Mouse (Mus musculus): ENCODE data around the gene Opcml.

Opcml gene

DNA sequence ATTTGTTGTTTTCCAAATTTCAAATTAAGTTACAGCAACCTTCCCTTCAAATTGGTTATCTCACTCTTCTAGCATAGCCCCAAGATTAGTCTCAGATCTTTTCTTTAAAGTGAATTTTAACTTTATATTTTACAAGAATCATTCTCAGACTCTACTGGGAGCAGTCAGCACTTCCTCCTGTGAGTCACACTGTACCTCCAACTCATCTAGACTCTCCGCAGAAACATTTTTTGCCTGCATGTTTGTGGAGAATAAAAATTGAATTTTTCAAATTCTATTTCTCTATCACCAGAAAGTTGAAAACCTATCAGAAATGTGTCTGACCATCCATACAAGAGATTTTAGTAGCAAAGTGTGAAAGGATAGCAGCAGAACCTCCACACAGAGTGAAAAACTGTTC is 370.4 kb downstream of the Opcml start:
- no peak for DNase-seq (ENCODE audit: low spot score)

DNA sequence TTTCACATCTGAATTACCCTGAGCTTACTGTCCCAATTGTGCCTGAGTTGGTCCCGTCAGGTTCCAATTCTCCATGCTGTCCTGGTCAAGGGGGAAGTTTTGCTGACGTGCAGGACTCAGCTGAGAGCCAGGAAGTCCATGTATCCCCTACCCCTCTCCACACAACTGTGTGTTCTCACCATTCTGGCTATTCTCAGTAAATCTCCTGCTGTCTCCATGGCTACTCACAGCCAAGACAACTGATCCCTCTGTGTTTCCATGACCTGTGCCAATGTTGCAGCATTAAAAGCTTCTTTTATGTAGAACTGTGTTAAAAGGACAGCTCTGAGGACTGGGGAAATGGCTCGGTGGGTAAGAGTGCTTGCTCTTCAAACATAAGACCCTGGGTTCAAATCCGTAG is 373.4 kb downstream of the Opcml start:
- DNase-seq (ENCODE audit: low spot score), result no peak

DNA sequence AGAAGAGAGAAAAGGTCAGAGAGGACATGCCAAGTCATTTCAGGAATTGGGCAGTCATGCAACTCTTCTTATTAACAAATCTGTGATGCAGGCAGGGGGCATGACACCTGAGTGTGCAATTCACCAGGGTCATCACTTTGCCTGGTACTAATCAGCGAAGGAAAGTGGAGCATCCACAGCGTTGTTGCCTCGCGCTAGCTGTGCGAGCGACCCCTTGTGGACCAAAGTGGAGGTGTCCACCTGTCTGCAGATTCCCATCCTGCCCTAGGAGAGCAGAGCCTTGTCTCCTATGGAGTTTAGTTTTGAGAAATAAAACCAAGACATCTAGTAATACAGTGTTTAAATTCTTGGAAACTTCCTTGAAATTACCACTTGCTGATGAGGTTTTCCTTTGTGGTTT is 381.3 kb downstream of the Opcml start:
- peak; percentile 30 for DNase-seq (ENCODE audit: low spot score)

DNA sequence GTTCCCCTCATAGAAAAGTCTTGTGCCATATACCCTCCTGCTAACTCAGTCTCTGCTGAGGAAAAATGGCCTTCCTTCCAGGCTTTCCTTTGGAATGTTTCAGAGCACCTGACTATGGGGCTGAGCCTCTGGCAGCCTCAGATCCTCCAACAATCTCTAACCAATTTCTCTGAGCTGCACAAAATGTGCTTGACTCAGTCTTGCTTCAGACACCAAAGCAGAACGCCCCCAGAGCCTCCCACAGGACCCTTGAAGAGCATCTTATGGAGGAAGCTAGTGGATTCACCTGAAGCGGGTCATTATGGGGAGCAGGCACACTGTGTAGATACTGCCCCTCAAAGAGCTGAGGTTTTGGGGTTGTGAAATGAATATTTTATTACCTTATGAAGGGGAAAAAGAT is 386.5 kb downstream of the Opcml start:
- DNase-seq (ENCODE audit: low spot score), result peak; percentile 14

DNA sequence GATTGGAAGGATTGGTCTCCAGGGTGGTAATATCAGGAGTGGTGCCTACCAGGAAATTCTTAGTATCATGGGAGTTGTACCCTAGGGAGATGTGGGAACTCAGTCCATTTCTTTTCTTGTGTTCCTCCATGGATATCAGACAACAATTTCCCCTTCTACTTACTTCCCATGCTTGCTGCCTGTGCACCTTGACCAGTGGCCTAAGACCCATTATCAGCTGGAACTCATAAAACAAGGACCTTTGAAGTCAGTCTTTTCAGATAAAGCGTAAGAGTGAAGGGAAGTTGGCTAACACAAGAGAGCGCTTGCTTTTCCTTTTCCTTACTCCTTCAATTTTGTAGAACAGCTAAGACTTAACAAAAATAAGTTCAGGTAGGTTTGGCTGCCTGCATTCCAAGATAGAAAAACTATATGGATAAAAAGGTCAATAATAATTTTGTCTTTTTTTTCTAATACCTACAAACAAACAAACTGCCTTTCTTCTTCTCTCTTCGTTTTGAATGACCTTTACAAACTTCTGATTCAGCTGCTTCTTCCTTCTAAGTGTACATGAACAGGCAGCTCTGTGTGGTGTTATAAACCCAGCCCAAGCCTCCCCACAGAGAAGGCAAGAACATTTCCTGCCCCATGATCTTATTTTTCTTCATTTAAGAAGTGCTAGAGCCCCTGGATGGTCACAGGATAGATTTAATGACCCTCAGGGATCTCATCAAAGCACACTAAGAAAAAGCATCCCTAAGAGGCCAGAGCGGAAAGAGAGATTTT is 387.7 kb downstream of the Opcml start:
- no peak for DNase-seq (ENCODE audit: low spot score)

DNA sequence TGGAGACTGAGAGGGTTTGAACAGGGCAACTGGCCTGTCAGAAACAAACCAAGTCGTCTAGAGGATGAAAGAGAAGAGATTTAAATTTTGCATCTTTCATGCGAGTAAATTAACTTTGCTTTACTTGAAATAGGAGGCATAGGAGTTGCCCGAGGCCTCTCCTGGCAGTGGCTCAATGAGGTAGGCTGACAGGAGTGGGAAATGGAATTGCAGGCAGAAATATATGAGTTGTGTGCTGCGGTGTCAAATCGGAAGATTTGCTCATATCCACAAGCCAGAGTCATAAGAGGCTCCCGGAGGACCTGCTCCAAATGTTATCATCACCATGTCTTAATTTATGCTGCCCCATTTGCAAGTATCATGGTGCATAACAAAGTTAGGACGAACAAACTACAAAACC is 391.3 kb downstream of the Opcml start:
- DNase-seq (ENCODE audit: low spot score), result no peak

DNA sequence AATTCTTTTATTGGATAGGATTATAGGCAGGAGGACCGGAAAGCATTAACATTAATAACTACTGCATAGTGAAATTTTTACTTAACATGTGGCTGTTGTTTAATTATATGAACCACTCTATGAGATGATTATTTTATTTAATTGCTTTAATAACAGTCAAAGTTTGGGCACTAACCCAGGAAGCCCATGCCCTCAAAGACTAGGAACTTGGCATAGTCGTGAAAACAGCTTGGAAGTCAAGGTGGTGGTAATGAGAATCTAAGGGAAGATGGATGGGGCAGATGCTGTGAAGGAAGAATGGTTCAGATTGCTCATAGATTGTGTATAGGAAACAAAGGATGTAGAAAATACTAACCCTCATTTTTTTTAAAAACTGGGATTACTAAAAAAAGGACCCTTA is 399.7 kb downstream of the Opcml start:
- no peak for DNase-seq (ENCODE audit: low spot score)

DNA sequence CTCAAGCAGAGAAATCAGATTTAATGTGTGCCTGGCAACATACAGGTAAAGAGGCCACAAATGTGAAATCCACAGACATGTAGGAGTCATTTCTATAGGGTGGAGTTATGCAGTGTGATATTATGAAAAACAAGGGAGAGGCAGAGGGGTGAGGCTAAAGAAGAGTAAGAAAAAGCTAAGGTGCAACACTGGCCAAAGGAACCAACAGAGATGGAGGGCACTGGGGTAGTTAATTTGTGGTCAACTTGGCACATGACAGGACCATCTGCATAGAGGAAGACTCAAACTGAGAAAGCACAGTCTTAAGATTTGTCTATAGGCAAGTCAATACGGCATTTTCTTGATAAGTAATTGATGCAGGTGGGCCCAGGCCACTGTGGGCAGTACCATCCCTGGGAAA is 400.2 kb downstream of the Opcml start:
- DNase-seq (ENCODE audit: low spot score), result no peak

DNA sequence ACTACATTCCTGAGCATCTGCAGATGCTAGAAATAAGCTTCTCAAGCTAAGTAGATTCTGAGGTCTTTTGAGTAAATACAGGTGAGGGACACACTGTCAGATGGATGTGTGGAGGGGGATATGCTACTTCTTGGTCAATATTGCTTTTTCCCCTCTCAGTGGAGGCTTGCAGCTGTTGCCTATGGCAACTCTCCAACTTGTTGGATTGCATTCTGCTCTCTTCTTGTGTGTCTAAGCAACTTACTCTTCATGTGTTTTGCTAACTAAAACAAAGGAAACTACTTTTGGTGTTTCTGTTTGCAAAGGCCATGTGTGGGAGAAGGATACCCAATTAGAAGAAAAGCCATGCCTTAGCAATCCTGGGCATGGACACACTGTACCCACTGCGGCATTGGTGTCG is 406.0 kb downstream of the Opcml start:
- DNase-seq (ENCODE audit: low spot score), result no peak

DNA sequence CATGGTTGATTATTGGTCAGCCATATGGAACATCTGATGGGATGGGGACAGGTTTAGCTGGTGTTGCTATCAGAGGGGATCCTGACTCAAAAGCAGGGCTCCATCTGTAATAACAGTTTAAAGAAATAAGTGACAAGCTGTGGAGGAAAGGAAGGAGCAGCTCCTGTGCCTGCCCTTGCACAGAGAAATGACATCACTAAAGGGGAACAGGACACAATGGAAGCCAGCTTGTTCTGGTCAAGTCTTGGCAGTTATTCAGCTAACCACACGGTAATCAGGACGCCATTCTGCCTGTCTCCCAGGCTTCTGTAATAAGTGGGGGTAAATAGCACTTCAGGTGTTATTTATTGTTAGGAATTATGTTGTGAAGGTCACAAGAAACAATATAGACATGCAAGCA is 406.5 kb downstream of the Opcml start:
- no peak for DNase-seq (ENCODE audit: low spot score)

DNA sequence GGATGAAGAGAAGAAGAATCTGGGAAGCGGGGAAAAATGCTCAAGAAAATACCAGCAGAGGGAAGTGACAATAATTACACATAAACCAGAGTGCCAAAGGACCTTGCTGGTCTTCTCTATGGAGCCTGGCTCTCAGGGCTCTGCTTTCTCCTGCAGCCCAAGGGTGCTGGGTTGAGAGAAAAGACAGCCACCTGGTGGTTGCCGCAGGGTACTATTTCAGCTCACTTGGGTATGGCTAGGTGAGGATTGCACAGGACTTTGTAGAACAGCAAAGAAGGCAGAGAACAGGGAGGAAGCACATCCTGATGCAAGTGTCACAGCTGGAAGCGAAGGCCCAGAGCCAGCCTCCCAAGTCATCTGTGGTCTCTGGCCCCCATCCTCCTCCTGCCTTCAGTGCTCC is 407.1 kb downstream of the Opcml start:
- DNase-seq (ENCODE audit: low spot score), result peak; percentile 56

DNA sequence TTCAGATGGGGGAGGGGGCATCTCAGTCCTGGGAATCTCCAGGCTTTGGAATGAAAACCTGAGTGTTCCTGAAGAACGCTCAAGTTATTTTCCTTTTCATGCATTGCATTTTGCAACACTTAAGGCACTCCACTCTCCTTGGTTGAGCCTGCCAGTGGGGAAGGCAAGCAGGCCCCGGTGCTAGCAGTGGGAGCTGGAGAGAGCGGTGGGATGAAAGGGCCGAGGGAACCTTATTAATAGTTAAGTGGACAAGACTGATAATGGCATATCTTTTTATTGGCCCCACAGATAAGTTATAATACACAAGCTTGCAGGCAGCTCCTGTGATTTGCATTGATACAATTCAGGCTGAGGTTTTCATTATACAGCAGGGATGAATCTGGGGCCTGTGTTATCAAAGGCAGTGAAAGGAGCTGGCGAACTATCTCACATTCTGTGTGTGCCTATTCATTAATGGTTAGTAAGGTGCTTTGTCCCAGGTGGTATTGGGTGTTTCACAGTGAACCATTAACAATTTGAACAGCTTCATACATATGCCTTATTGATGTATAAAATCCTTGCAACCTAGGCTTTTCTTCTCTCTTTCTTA is 407.6 kb downstream of the Opcml start:
- DNase-seq (ENCODE audit: low spot score), result no peak

DNA sequence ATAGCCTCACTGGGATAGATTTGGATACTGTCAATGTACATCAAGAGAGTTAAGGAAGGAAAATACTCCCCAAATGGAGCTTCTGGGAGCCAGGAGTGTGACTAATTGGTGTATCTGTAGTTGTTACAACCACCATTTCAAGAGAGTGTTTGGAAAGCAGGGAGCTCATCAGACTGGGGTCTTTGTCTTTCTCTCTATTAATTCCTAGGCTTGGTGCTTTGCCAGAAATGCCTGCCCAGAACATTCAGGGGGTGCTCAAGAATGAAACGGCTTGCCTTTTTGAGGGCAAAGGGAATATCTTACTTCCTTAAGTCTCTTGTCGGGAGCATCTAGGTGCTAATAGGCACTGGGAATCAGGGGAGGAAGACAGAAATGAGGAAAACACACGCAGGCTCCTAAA is 416.9 kb downstream of the Opcml start:
- no peak for DNase-seq (ENCODE audit: low spot score)

DNA sequence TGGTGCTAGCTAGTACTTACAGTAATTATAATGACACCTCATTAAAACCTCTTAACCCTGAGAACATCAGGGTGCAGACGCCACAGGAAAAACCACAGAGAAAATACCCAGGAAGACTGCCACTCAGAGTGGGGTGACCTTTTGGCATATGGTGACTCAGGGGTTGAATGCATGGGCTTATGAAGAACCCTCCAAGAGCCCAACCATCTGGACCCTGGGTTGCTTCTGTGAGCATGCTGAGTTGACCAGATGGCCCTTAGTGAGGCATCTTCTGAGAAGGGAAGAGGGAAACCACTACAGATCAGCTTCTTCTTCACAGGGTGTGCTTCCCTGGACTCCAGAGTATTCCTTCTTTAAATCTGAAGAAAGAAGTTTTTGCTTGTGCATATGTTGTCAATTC is 418.1 kb downstream of the Opcml start:
- DNase-seq (ENCODE audit: low spot score), result no peak

DNA sequence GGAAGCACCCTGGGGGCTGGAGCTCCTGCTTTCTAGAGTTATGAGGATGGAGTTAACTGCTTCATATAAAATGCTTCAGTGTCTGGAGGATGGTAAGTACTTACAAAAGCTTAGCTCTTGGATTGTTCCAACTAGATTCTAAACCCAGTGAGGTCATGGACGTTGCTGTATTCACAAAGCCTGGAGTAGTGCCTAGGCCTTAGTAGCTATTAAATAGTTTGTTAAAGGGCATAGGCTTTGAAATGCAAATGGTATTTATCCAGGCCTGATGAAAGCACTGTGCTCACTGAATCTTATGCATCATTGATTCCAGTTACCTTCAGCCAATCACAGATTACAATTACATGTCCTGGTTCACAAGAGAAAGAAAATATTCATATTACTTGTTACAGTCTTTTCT is 421.3 kb downstream of the Opcml start:
- no peak for DNase-seq (ENCODE audit: low spot score)

DNA sequence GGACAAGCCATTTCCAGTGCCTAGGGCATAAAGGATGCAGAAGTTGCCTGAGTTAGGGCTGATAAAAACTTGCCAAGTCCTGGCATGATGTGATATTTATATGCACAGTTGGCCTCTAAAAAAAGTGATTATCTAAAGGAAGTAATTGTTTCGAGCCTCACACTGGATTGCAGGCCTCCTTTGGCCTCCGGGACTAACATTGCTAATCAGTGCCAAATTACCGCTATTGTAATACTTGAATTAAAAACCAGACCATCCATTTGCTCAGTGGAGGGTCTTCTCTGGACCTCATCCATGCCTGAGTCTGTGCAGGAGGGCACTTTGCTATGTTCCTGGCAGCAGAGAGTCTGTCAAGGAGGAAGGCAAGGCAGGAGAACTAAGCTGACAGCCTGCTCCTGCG is 423.3 kb downstream of the Opcml start:
- DNase-seq (ENCODE audit: low spot score), result no peak

DNA sequence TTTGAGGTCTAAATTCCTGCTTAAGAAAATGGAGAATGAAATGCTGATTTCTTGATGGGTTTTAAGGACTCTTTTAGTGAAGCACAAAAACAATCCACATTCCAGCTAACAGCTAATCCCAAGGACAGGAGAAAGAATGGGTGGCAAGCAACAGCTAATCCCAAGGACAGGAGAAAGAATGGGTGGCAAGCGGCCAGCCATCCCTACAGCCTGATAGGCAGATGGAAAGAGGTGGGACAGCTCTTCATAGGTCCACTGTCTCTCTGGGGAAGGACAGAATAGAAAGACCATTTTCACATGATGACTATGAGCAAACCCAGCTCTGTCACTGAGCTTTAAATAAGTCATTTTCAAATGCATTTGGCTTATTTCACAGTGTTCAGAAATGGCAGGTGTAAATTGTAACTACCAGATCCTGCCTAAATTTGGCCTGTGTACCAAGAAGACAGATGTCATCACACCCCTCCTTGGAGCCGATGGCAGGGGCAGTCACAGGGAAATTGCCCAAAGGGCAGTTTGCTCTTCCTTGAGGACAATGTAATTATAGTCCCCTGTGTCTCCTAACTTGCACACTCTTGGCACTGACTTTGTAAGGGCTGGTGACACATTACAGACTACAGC is 427.6 kb downstream of the Opcml start:
- peak; percentile 24 for DNase-seq (ENCODE audit: low spot score)

DNA sequence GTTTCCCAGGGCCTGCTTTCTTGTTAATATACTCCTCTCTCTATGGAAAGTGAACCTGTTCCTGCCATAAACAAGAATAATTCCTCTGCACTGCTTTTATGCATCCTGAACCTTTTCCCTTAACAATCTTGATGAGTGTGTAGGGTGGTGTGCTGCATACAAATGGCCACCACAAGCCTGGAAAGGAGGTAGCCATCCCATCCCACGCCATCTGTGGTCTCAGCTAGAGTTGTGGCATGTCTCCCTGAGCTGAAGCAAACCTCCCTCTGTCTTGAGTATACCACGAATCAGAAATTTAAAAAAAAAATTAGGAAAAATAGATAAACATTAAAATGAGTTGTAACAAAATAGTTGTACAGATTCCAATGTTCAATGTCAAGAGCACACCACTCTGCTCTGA is 432.2 kb downstream of the Opcml start:
- no peak for DNase-seq (ENCODE audit: low spot score)

DNA sequence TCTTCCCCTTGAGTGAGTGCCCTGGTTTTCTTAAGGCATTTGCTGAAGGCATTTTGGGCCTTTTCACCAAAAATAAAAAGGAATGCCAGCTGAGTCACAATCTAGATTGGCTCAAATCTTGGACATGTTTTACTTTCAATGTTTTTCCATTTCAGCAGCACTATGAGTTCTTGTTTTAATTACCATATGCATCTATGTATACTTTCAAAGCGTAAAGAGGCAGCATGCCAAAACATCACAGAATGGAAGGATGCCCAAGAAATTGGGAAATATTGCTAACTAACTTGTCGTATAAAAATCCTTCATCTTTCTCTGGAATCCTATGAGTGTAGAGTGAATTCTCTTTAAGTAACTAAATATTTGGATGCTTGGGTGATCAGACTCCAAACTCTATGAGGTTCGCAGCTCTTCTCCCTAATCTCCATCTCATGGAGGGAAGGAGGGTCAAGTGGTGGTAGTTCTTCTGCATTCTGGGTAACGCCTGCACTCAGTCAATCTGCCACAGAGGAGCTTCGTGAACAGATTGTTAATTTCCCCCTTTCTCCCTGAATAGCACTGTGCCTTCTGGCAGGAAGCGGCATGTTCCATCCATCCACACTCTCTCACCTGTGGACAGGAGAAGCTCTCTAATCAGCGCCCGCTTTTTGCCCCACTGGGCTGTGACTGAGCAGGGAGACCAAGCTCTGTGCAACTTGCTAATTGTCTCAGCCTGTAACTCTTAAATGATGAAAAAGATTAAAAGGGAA is 435.4 kb downstream of the Opcml start:
- DNase-seq (ENCODE audit: low spot score), result peak; percentile 53

DNA sequence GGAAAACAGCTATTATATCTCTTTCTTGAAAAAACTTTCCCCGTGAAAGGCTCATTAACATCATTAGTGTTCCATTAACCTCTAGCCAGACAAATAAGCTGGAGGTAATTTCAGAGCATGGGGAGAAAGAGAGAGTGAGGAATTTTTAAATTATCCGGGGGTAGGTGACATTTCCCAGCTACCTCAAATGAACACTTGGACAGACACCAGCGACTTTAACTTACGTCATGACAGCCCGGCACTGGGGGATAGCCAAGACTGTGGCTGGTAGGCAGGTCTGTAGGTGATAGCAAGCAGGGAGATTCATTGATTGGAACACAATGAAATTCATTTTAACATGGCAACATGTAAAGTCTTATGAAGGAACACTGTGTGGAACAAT is 436.0 kb downstream of the Opcml start:
- DNase-seq (ENCODE audit: low spot score), result no peak

DNA sequence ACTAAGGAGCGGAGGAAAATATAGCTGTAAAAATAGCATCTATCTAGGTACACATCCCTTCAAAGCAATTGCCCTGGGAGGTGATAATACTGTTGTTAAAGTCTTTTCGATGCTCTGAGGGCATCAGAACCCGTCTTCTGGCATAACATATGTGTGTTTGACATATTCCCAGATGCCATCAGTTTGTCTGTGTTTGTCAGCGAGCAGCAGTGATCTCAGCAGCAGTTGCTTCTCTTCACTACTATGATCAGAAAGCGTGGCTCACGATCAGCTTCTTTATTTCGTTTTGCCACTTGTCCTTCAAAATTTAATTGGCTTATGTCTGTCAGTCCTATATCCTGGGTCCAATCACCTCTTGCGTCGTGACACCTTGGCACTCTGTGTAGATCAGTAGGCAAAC is 447.9 kb downstream of the Opcml start:
- DNase-seq (ENCODE audit: low spot score), result no peak

DNA sequence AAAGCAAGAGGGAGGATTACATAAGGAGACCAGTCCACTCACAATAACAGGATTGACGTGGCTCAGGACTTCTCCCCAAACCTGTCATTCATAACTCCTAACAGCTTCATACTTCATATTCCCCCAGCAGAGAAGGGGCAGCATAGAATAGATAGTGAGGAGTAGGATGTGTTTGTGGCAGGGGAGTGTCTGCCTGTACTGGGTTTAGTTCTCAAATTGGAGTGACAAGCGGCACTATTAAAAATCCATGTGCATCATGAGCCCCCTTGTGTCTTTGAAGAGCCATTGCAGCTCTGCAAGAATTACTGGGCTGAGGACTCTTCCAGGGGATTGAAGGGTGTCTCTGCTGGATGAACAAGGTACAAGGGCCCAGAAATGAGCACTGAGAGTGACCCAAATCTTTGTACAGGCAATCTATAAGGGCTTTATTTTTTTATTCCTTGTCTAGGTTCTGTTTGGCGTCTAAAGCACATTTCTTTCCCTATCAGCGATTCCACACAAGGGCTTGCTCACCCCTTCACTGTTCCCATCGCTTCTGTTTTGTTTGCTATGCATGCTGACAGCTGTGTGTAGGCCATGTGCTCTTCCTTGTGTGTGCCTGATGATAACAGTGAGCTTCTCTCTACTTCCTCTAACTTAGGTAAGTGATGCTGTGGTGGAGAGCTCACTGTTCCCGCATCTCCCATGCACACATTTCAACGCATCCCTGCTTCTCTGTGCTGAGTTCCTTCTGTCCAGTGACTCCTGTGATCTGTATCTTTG is 457.3 kb downstream of the Opcml start:
- DNase-seq (ENCODE audit: low spot score), result peak; percentile 19
